8 mouse cellular contexts compared by ENCODE assay signal in genomic region chr14:73325456-73326381, GRCm38 (mm10). TPM values are rescaled to one million over a fixed set of nuclear protein-coding genes. Genes with fewer than 3 reads are reported as not detected.
DNase-seq lines count a peak whose midpoint lies in the region; ATAC-seq and TF ChIP-seq lines count a peak whose summit lies in the region.

Gene Rb1, minus strand, starts transcription at chr14:73325822.

- ATAC-seq in hindbrain, embryonic 16.5 days = peak; percentile 90
- ATAC-seq in megakaryocyte, adult 5-6 weeks (ENCODE audit: poor library complexity, severe bottlenecking) = peak; percentile 77

- H3K4me3 ChIP-seq in hindbrain, embryonic 16.5 days (ENCODE audit: low read length) = peak within 1 kb of the TSS; percentile 97
- peak within 1 kb of the TSS; percentile 91 for H3K4me3 ChIP-seq in left cerebral cortex, adult 2 months

- peaks cover 11% of the 10 kb centered on the region for H3K4me1 ChIP-seq in hindbrain, embryonic 16.5 days (ENCODE audit: control insufficient read depth, insufficient read depth, low read depth, low read length)

- TF ChIP-seq CTCF in left cerebral cortex, adult 2 months (IDR thresholded peaks at IDR 0.05) = no peak

- H3K9ac ChIP-seq in hindbrain, embryonic 16.5 days (ENCODE audit: low read depth, low read length) = peak within 1 kb of the TSS; percentile 97

- intact Hi-C loops in left cerebral cortex, adult 2 months (cut with DNase I) = loop anchor here (2.0 kb wide), 2 partner anchors 57 to 149 kb away; no protein-coding TSS in a partner anchor

- peak within 1 kb of the TSS; percentile 97 for H3K27ac ChIP-seq in hindbrain, embryonic 16.5 days (ENCODE audit: low read depth, low read length)
- H3K27ac ChIP-seq in left cerebral cortex, adult 2 months = peak within 1 kb of the TSS; percentile 93

- no peaks in the 10 kb centered on the region for H3K9me3 ChIP-seq in hindbrain, embryonic 16.5 days (ENCODE audit: control insufficient read depth, low read length)

- WGBS in hindbrain, embryonic 16.5 days = under 1% methylated on average over 88 of the region's 135 CpGs

- H3K27me3 ChIP-seq in hindbrain, embryonic 16.5 days (replicated peaks; ENCODE audit: control insufficient read depth, insufficient read depth, low read length) = no peaks in the 10 kb centered on the region

- peak within 1 kb of the TSS; percentile 94 for H3K4me2 ChIP-seq in hindbrain, embryonic 16.5 days (ENCODE audit: low read length)

- DNase-seq in R1 (ENCODE audit: low read depth, low spot score) = peak; percentile 81
- DNase-seq in cerebellum, postnatal 36 days = peak; percentile 78 to 83
- peak; percentile 88 for DNase-seq in gastrocnemius, adult 18-20 months (ENCODE audit: low spot score)
- DNase-seq in left cerebral cortex, adult 2 months (ENCODE audit: extremely low spot score in 1 of 2, low spot score in 2 of 2) = peak; percentile 82 to 85
- DNase-seq in right cerebral cortex, adult 18-20 months = peak; percentile 86
- DNase-seq in urinary bladder, postnatal 10 days (ENCODE audit: low spot score) = peak; percentile 34

- H3K36me3 ChIP-seq in hindbrain, embryonic 16.5 days (ENCODE audit: control insufficient read depth, insufficient read depth, low read length) = no peaks in the 10 kb centered on the region

RNA-seq across cellular contexts. Expression of gene Rb1, which starts in this region (rescaled TPM):
- total RNA-seq in gastrocnemius, adult 18-20 months (2021) = 10 to 100 TPM; 15.5 to 17.8 TPM
- 20.4 and 22.3 TPM in 2 replicates for polyA plus RNA-seq in hindbrain, embryonic 16.5 days (2015; fragmentation: Nextera tagmentation; extraction: Ambion mirVana)
- total RNA-seq in left cerebral cortex, adult 2 months (2021) = 10 to 100 TPM; 29.7 to 30.5 TPM
- total RNA-seq in megakaryocyte, adult 5-6 weeks (2015) = 108 and 126 TPM in 2 replicates
- total RNA-seq in megakaryocyte, adult 5-6 weeks (2017) = 43.9 and 56.8 TPM in 2 replicates

Comparison
In these comparisons a context has a peak if more than half of its experiments do, and no peak if none do; other contexts are left out.
1. Peak in every context shown above with its lines: DNase-seq, ATAC-seq, H3K4me3 ChIP-seq and H3K27ac ChIP-seq.
2. DNase-seq: peak in every context shown above with its lines; median percentile 88 in gastrocnemius, adult 18-20 months; 86 in right cerebral cortex, adult 18-20 months; 84 in left cerebral cortex, adult 2 months; 81 in R1; 80 in cerebellum, postnatal 36 days; 34 in urinary bladder, postnatal 10 days.